Mouse (Mus musculus): Measurements from ENCODE around the gene Ahnak. TPM values are rescaled to one million over a fixed set of nuclear protein-coding genes. Genes with fewer than 3 reads are reported as not detected.
"Not testable (repeated sequence)": the region's sequence is repeated elsewhere in the genome, so short reads cannot be mapped to it uniquely, and the experiment has no call there.

The Ahnak gene
- polyA plus RNA-seq, 1 experiment from 2014 or later = 28.7 TPM

- H3K4me1 ChIP-seq (ENCODE audit: control insufficient read depth, insufficient read depth, low read length) = peaks cover 10% of the 10 kb centered on the region
- ATAC-seq (replicated peaks; ENCODE audit: extremely low read depth, insufficient read depth, low FRiP score) = no peak
- H3K4me3 ChIP-seq (ENCODE audit: low read length) = no peak overlapping the region
- no peak overlapping the region; the same call in 1 of the 2 replicates for H3K27ac ChIP-seq (ENCODE audit: low read length)
- H3K27me3 ChIP-seq (ENCODE audit: control insufficient read depth, insufficient read depth, low read length) = no peaks in the 10 kb centered on the region
- no peaks in the 10 kb centered on the region for H3K9me3 ChIP-seq (replicated peaks; ENCODE audit: control insufficient read depth, low read length)
- 82% methylated on average over 14 of the region's 14 CpGs for WGBS
- peak overlapping the region; percentile 39 for H3K4me2 ChIP-seq (ENCODE audit: low read depth, low read length)
- H3K9ac ChIP-seq (ENCODE audit: low read length) = 0 out of 2 replicates have a peak overlapping the region, but pooled peaks have one; percentile 34
- H3K36me3 ChIP-seq (ENCODE audit: control insufficient read depth, insufficient read depth) = no peaks in the 10 kb centered on the region
These were observed 92.5 kb downstream of the Ahnak start for GRCm38 (mm10) chr19:9081311-9082190.

DNA sequence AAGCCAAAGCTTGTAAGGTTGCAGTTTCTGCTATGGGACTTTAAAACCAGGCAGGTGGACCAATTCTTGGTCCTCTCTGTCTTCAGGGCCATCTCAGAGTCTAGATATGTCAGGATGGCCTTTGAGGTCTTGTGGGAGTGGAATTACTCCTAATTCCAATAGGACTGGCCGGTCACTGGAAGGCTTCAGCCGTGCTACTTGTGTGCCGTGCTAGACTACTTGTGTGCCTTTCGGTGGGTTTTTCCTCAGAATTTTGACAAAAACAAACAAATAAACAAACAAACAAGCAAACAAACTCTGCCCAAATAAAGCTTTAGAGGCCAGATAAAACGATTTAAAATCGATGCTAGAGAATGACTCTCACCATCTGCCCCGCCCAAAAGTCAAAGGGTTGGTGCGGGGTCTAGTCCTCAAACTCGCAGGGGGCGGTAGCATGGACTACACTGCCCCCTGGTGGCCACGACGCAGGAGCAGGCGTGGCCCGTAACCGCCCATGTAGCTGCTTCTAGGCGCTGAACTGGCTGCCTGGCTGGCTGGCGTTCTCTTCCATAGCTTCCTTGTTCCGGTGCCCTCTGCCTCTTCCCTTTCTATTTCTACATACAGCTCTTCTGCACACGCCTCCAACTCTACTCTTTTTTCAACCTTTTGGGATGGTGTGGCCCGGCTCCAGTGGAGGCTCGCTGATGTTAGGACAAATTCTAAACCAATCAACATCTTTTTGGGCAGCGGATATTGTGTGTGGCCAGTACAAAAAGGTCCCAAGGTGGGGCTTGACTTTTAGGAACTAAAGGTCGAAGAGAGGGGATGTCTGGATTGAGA lies 93.3 kb downstream of the Ahnak start:
- 15% methylated on average over 23 of the region's 23 CpGs for WGBS
- no peaks in the 10 kb centered on the region for H3K9me3 ChIP-seq (replicated peaks; ENCODE audit: control insufficient read depth, low read length)
- peak overlapping the region; percentile 39 for H3K4me2 ChIP-seq (ENCODE audit: low read depth, low read length)
- peak overlapping the region; percentile 50 for H3K9ac ChIP-seq (ENCODE audit: low read length)
- H3K4me3 ChIP-seq (ENCODE audit: low read length) = peak overlapping the region; percentile 25
- H3K36me3 ChIP-seq (ENCODE audit: control insufficient read depth, insufficient read depth) = no peaks in the 10 kb centered on the region
- no peak overlapping the region; the same call in 1 of the 2 replicates for H3K27ac ChIP-seq (ENCODE audit: low read length)
- ATAC-seq (replicated peaks; ENCODE audit: extremely low read depth, insufficient read depth, low FRiP score) = peak; percentile 90
- H3K4me1 ChIP-seq (ENCODE audit: control insufficient read depth, insufficient read depth, low read length) = peaks cover 10% of the 10 kb centered on the region
- no peaks in the 10 kb centered on the region for H3K27me3 ChIP-seq (ENCODE audit: control insufficient read depth, insufficient read depth, low read length)

- no peaks in the 10 kb centered on the region for H3K27me3 ChIP-seq (ENCODE audit: control insufficient read depth, insufficient read depth, low read length)
- no peak for ATAC-seq (replicated peaks; ENCODE audit: extremely low read depth, insufficient read depth, low FRiP score)
- H3K9ac ChIP-seq (ENCODE audit: low read length) = peak overlapping the region; percentile 50
- WGBS = 77% methylated on average over 2 of the region's 2 CpGs
- H3K4me3 ChIP-seq (ENCODE audit: low read length) = no peak overlapping the region
- H3K36me3 ChIP-seq (ENCODE audit: control insufficient read depth, insufficient read depth) = no peaks in the 10 kb centered on the region
- H3K4me2 ChIP-seq (ENCODE audit: low read depth, low read length) = peak overlapping the region; percentile 39
- peaks cover 10% of the 10 kb centered on the region for H3K4me1 ChIP-seq (ENCODE audit: control insufficient read depth, insufficient read depth, low read length)
- H3K27ac ChIP-seq (ENCODE audit: low read length) = no peak overlapping the region
- H3K9me3 ChIP-seq (replicated peaks; ENCODE audit: control insufficient read depth, low read length) = no peaks in the 10 kb centered on the region
These were observed 93.9 kb downstream of the Ahnak start for GRCm38 (mm10) chr19:9083010-9083355.

DNA sequence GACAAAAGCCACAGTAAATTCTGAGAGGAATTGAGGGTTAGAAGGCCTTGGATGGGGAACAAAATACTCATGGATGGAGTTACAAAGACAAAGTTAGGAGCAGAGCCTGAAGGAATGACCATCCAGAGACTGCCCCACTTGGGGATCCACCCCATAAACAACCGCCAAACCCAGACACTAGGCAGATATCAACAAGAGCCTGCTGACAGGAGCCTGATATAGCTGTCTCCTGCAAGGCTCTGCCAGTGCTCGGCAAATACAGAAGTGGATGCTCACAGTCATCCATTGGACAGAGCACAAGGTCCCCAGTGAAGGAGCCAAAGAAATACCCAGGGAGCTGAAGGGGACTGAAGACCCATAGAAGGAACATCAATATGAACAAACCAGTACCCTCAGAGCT lies 94.8 kb downstream of the Ahnak start:
- ATAC-seq (replicated peaks; ENCODE audit: extremely low read depth, insufficient read depth, low FRiP score); H3K9ac ChIP-seq (ENCODE audit: low read length); H3K27ac ChIP-seq (ENCODE audit: low read length); H3K4me3 ChIP-seq (ENCODE audit: low read length); H3K27me3 ChIP-seq (ENCODE audit: control insufficient read depth, insufficient read depth, low read length); H3K9me3 ChIP-seq (replicated peaks; ENCODE audit: control insufficient read depth, low read length); H3K4me2 ChIP-seq (ENCODE audit: low read depth, low read length); H3K36me3 ChIP-seq (ENCODE audit: control insufficient read depth, insufficient read depth): not testable (repeated sequence)
- 23% methylated on average over 2 of the region's 2 CpGs for WGBS
- peaks cover 10% of the 10 kb centered on the region for H3K4me1 ChIP-seq (ENCODE audit: control insufficient read depth, insufficient read depth, low read length)

DNA sequence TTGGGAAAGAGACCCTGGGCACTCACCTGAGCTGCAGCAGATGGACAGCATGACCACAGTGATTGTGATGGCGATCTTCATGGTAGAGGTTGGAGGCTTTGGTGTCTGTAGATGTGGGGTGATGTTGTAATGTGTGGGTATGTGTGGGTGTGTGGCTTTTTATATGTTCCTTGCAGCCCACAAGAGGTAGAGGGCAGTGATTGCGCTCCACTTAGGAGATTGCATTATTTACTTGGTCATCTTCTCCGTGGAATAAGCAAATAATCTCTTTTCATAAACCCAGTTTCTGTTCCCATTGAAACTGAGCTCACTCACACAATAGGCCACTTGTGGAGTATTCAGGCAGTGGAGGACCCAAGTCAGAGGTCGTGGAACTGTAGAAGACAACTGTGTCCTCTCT lies 98.7 kb downstream of the Ahnak start, which contains the start of gene Scgb1a1:
Gene Scgb1a1 (minus strand): TSS at position 138 of the 400 bp plus-strand sequence.
- Histone ChIP-seq H3K27me3 (ENCODE audit: control insufficient read depth, insufficient read depth, low read length) (no peaks in the 10 kb centered on the region), H3K9me3 (replicated peaks; ENCODE audit: control insufficient read depth, low read length) (no peaks in the 10 kb centered on the region), H3K4me1 (ENCODE audit: control insufficient read depth, insufficient read depth, low read length) (peaks cover 4% of the 10 kb centered on the region; the same call in 1 of the 2 replicates), H3K27ac (ENCODE audit: low read length) (no peak within 1 kb of the TSS), H3K4me2 (ENCODE audit: low read depth, low read length) (no peak within 1 kb of the TSS), H3K9ac (ENCODE audit: low read length) (no peak within 1 kb of the TSS), H3K4me3 (ENCODE audit: low read length) (no peak within 1 kb of the TSS), H3K36me3 (ENCODE audit: control insufficient read depth, insufficient read depth) (no peaks in the 10 kb centered on the region)
- WGBS = 83% methylated on average over 4 of the region's 4 CpGs
- no peak for ATAC-seq (replicated peaks; ENCODE audit: extremely low read depth, insufficient read depth, low FRiP score)

GRCm38 (mm10) chr19:9090191-9090590 lies 101.1 kb downstream of the Ahnak start:
- 61% methylated on average over 4 of the region's 4 CpGs for whole genome bisulfite sequencing
- no peaks in the 10 kb centered on the region for H3K9me3 ChIP-seq (replicated peaks; ENCODE audit: control insufficient read depth, low read length)
- no peak overlapping the region for H3K9ac ChIP-seq (ENCODE audit: low read length)
- no peak overlapping the region for H3K27ac ChIP-seq (ENCODE audit: low read length)
- H3K36me3 ChIP-seq (ENCODE audit: control insufficient read depth, insufficient read depth) = no peaks in the 10 kb centered on the region
- ATAC-seq (replicated peaks; ENCODE audit: extremely low read depth, insufficient read depth, low FRiP score) = no peak
- no peaks in the 10 kb centered on the region for H3K4me1 ChIP-seq (ENCODE audit: control insufficient read depth, insufficient read depth, low read length)
- H3K27me3 ChIP-seq (ENCODE audit: control insufficient read depth, insufficient read depth, low read length) = no peaks in the 10 kb centered on the region
- H3K4me3 ChIP-seq (ENCODE audit: low read length) = no peak overlapping the region
- H3K4me2 ChIP-seq (ENCODE audit: low read depth, low read length) = no peak overlapping the region

DNA sequence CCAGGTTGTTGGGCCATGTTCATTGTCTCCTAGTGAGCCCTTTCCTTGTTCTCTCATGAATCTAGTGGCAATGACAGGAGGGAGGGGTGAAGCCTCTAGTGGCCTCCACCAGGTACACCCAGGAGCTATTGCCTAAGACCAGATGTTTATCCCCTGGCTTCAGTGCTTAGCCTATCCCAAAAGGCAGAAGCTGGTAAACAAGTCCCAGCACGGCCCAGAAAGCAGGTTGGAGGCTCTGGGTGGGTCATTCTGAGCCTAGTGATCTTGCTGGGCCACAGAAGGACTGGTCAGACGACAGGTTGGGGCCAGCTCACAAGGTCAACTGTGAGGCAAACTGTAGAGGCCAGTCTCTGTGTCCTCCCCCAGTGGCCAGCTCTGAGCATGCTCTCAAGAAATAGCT lies 101.6 kb downstream of the Ahnak start:
- Histone ChIP-seq H3K9me3 (replicated peaks; ENCODE audit: control insufficient read depth, low read length) (no peaks in the 10 kb centered on the region), H3K4me1 (ENCODE audit: control insufficient read depth, insufficient read depth, low read length) (no peaks in the 10 kb centered on the region), H3K27ac (ENCODE audit: low read length) (no peak overlapping the region), H3K27me3 (ENCODE audit: control insufficient read depth, insufficient read depth, low read length) (no peaks in the 10 kb centered on the region), H3K4me2 (ENCODE audit: low read depth, low read length) (no peak overlapping the region), H3K9ac (ENCODE audit: low read length) (no peak overlapping the region), H3K36me3 (ENCODE audit: control insufficient read depth, insufficient read depth) (no peaks in the 10 kb centered on the region), H3K4me3 (ENCODE audit: low read length) (no peak overlapping the region)
- no peak for ATAC-seq (replicated peaks; ENCODE audit: extremely low read depth, insufficient read depth, low FRiP score)
- 54% methylated on average over 2 of the region's 2 CpGs for WGBS

DNA sequence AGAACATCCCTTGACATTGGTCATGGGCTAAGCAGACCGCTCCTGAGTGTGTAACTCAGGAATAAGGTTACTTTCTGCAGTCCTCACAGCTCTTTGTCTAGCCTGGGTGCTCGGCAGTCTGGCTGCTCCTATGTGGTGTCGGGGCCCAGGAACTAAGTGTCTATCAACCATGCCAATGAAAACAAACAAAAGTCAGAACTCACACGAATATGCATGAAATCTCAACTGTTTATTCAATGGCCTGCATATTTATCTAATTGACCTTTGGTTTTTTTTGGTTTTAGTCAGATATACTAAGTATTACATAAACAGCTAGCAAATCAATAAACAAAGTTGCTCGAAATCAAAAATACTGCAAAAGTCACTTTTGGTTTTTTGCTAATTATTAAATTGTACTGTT lies 106.0 kb downstream of the Ahnak start:
- Histone ChIP-seq H3K9ac (ENCODE audit: low read length) (no peak overlapping the region), H3K9me3 (replicated peaks; ENCODE audit: control insufficient read depth, low read length) (no peaks in the 10 kb centered on the region), H3K4me2 (ENCODE audit: low read depth, low read length) (no peak overlapping the region), H3K4me3 (ENCODE audit: low read length) (no peak overlapping the region), H3K4me1 (ENCODE audit: control insufficient read depth, insufficient read depth, low read length) (no peaks in the 10 kb centered on the region), H3K27ac (ENCODE audit: low read length) (no peak overlapping the region), H3K27me3 (ENCODE audit: control insufficient read depth, insufficient read depth, low read length) (no peaks in the 10 kb centered on the region), H3K36me3 (ENCODE audit: control insufficient read depth, insufficient read depth) (no peaks in the 10 kb centered on the region)
- 66% methylated on average over 5 of the region's 5 CpGs for WGBS
- ATAC-seq (replicated peaks; ENCODE audit: extremely low read depth, insufficient read depth, low FRiP score) = no peak

DNA sequence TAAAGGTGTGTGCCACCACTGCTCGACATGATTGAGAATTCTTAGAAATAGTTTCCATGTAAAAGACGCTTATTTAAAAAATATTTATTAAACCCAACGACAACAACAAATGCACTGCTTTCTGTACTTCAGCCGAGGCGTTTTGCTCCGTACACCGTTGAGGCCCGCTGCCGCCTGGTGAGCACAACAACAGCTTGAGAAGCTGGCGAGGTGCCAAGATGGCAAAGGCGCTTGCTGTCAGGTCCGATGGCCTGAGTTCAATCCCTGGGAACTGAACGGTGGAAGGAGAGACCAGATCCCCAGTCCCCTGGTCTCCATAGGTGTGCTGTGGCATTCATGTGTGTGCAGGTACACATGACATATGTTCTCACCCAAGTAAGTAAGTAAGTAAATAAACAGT lies 108.4 kb downstream of the Ahnak start:
- no peak overlapping the region for H3K9ac ChIP-seq (ENCODE audit: low read length)
- H3K4me2 ChIP-seq (ENCODE audit: low read depth, low read length) = no peak overlapping the region
- no peaks in the 10 kb centered on the region for H3K4me1 ChIP-seq (ENCODE audit: control insufficient read depth, insufficient read depth, low read length)
- no peak for ATAC-seq (replicated peaks; ENCODE audit: extremely low read depth, insufficient read depth, low FRiP score)
- H3K27ac ChIP-seq (ENCODE audit: low read length) = no peak overlapping the region
- WGBS = 69% methylated on average over 13 of the region's 13 CpGs
- no peaks in the 10 kb centered on the region for H3K9me3 ChIP-seq (replicated peaks; ENCODE audit: control insufficient read depth, low read length)
- H3K27me3 ChIP-seq (ENCODE audit: control insufficient read depth, insufficient read depth, low read length) = no peaks in the 10 kb centered on the region
- no peaks in the 10 kb centered on the region for H3K36me3 ChIP-seq (ENCODE audit: control insufficient read depth, insufficient read depth)
- no peak overlapping the region for H3K4me3 ChIP-seq (ENCODE audit: low read length)
